In genomic region chr2:32068811-32069607, GRCm38 (mm10) we compare ENCODE assay signal across 14 mouse cellular contexts. TPM values are rescaled to one million over a fixed set of nuclear protein-coding genes. Genes with fewer than 3 reads are reported as not detected.
A peak's percentile ranks its signal among the peaks of the same experiment; 100 is the strongest.
DNase-seq lines count a peak whose midpoint lies in the region; ATAC-seq and TF ChIP-seq lines count a peak whose summit lies in the region.
"Had no signal": no experiment of that assay in that cellular context is flagged by ENCODE, and none has a peak within 500 bp of the region (broad histone marks: within the 10 kb centered on the region; RNA-seq: fewer than 3 reads in every experiment).

No protein-coding gene starts in this region.

- H3K9ac ChIP-seq in heart, embryonic 12.5 days = peak overlapping the region; percentile 55
- H3K9ac ChIP-seq in lung, embryonic 14.5 days = no peak overlapping the region
- H3K9ac ChIP-seq in limb, embryonic 12.5 days (replicated peaks) = no peak overlapping the region
- H3K9ac ChIP-seq: liver, embryonic 14.5 days had no signal

- no peaks in the 10 kb centered on the region for H3K9me3 ChIP-seq in heart, embryonic 12.5 days (replicated peaks)
- no peaks in the 10 kb centered on the region for H3K9me3 ChIP-seq in lung, embryonic 14.5 days (ENCODE audit: low read depth, low read length)
- H3K9me3 ChIP-seq in limb, embryonic 12.5 days = no peaks in the 10 kb centered on the region

- no peak overlapping the region for H3K4me2 ChIP-seq in heart, embryonic 12.5 days
- H3K4me2 ChIP-seq in lung, embryonic 14.5 days = no peak overlapping the region
- H3K4me2 ChIP-seq in limb, embryonic 12.5 days = peak overlapping the region; percentile 33

- no peak for ATAC-seq in heart, embryonic 12.5 days (ENCODE audit: insufficient number of reproducible peaks, low FRiP score)
- ATAC-seq in lung, embryonic 14.5 days (ENCODE audit: insufficient read depth) = no peak
- ATAC-seq in limb, embryonic 12.5 days (ENCODE audit: insufficient number of reproducible peaks, insufficient read depth, low FRiP score, low TSS enrichment, low read depth) = no peak

- H3K36me3 ChIP-seq in heart, embryonic 12.5 days = peaks cover 61% of the 10 kb centered on the region
- 0 out of 2 replicates have a peak, but pooled peaks cover 3% of the 10 kb centered on the region for H3K36me3 ChIP-seq in lung, embryonic 14.5 days (ENCODE audit: insufficient read depth)
- no peaks in the 10 kb centered on the region for H3K36me3 ChIP-seq in limb, embryonic 12.5 days

- WGBS in heart, embryonic 12.5 days = 61% methylated on average over 31 of the region's 31 CpGs
- WGBS in lung, embryonic 14.5 days = 53% methylated on average over 31 of the region's 31 CpGs
- WGBS in lung, adult 2 months = 62% methylated on average over 31 of the region's 31 CpGs
- WGBS in limb, embryonic 12.5 days = 48% methylated on average over 31 of the region's 31 CpGs

- H3K4me3 ChIP-seq in heart, embryonic 12.5 days = no peak overlapping the region
- no peak overlapping the region for H3K4me3 ChIP-seq in lung, embryonic 14.5 days (ENCODE audit: low read depth, low read length)
- H3K4me3 ChIP-seq in lung, adult 2 months (replicated peaks; ENCODE audit: extremely low read depth, low read depth, low read length) = no peak overlapping the region
- no peak overlapping the region for H3K4me3 ChIP-seq in limb, embryonic 12.5 days (replicated peaks)
- H3K4me3 ChIP-seq: myocyte had no signal

- no peak for TF ChIP-seq POLR2A in lung, adult 2 months (IDR thresholded peaks at IDR 0.05; ENCODE audit: borderline replicate concordance, extremely low read depth, low read depth, low read length)

- no peak for DNase-seq in heart, adult 8-10 months (ENCODE audit: low spot score)
- no peak for DNase-seq in lung, embryonic 14.5 days
- no peak for DNase-seq in lung, adult 2 months
- DNase-seq in WW6 (ENCODE audit: low read depth, low spot score) = peak; percentile 55
- DNase-seq in gastrocnemius, adult 18-20 months (ENCODE audit: low spot score) = no peak
- no peak for DNase-seq in urinary bladder, postnatal 36 days (ENCODE audit: low spot score in 2 of 2)
- DNase-seq: cerebellum, postnatal 14 days; kidney, adult 11 months; layer of hippocampus, postnatal 36 days; thymus, postnatal 4 days had no signal

- peak; percentile 23; the same call in 1 of the 2 replicates for TF ChIP-seq CTCF in lung, embryonic 14.5 days (IDR thresholded peaks at IDR 0.05; ENCODE audit: low read depth)
- TF ChIP-seq CTCF in lung, adult 2 months (IDR thresholded peaks at IDR 0.05; ENCODE audit: insufficient read depth, low read length) = no peak

- H3K27ac ChIP-seq in heart, embryonic 12.5 days (ENCODE audit: poor library complexity, severe bottlenecking) = peak overlapping the region; percentile 60
- no peak overlapping the region for H3K27ac ChIP-seq in lung, embryonic 14.5 days (ENCODE audit: low read depth)
- H3K27ac ChIP-seq in limb, embryonic 12.5 days = no peak overlapping the region
- H3K27ac ChIP-seq: liver, embryonic 14.5 days had no signal

- peaks cover 63% of the 10 kb centered on the region for H3K4me1 ChIP-seq in heart, embryonic 12.5 days (replicated peaks)
- H3K4me1 ChIP-seq in lung, embryonic 14.5 days (ENCODE audit: insufficient read depth) = no peaks in the 10 kb centered on the region
- no peaks in the 10 kb centered on the region; the same call in 1 of the 2 replicates for H3K4me1 ChIP-seq in lung, adult 2 months (ENCODE audit: control insufficient read depth, insufficient read depth, low read length)
- H3K4me1 ChIP-seq in limb, embryonic 12.5 days (replicated peaks) = peaks cover 7% of the 10 kb centered on the region; the same call in 1 of the 2 replicates

- no peaks in the 10 kb centered on the region for H3K27me3 ChIP-seq in heart, embryonic 12.5 days (replicated peaks)
- H3K27me3 ChIP-seq in lung, embryonic 14.5 days (ENCODE audit: insufficient read depth, low read length) = no peaks in the 10 kb centered on the region
- peaks cover 9% of the 10 kb centered on the region; the same call in 1 of the 2 replicates for H3K27me3 ChIP-seq in limb, embryonic 12.5 days

RNA-seq across cellular contexts. Expression of gene Fam78a, which starts 15.6 kb away (rescaled TPM):
- 48.1 and 50.7 TPM in 2 replicates for polyA plus RNA-seq in heart, embryonic 12.5 days (2016; fragmentation: Nextera tagmentation; extraction: Ambion mirVana)
- 10 to 100 TPM; 12.7 to 26.1 (median 16.3) TPM for total RNA-seq in heart, adult 8-10 months (2022)
- 4.5 and 4.9 TPM in 2 replicates for polyA plus RNA-seq in lung, embryonic 14.5 days (2014; fragmentation: Nextera tagmentation; extraction: Ambion mirVana)
- polyA plus RNA-seq in lung, adult 2 months (2012; rRNA removed) = 6.0 and 7.5 TPM in 2 replicates
- polyA plus RNA-seq in limb, embryonic 12.5 days (2016; fragmentation: Nextera tagmentation; extraction: Ambion mirVana) = 4.0 and 4.4 TPM in 2 replicates
- total RNA-seq in gastrocnemius, adult 18-20 months (2021) = 10 to 100 TPM; 12.5 to 21.2 TPM

RNA-seq across cellular contexts. Expression of gene Plpp7, which starts 26.3 kb away (rescaled TPM):
- polyA plus RNA-seq in heart, embryonic 12.5 days (2016; fragmentation: Nextera tagmentation; extraction: Ambion mirVana) = 11.4 and 13.6 TPM in 2 replicates
- total RNA-seq in heart, adult 8-10 months (2022) = 10 to 100 TPM; 34.7 to 48.9 (median 42.6) TPM
- polyA plus RNA-seq in lung, embryonic 14.5 days (2014; fragmentation: Nextera tagmentation; extraction: Ambion mirVana) = 2.5 and 3.9 TPM in 2 replicates
- polyA plus RNA-seq in lung, adult 2 months (2012; rRNA removed) = 8.0 and 9.5 TPM in 2 replicates
- 5.0 and 5.7 TPM in 2 replicates for polyA plus RNA-seq in limb, embryonic 12.5 days (2016; fragmentation: Nextera tagmentation; extraction: Ambion mirVana)
- 100 to 1,000 TPM; 105 to 121 TPM for total RNA-seq in gastrocnemius, adult 18-20 months (2021)
